Mouse (Mus musculus): ENCODE results near the gene Gm4131. TPM values are rescaled to one million over a fixed set of nuclear protein-coding genes. Genes with fewer than 3 reads are reported as not detected.

Gm4131 gene
- polyA plus RNA-seq, 2 experiments, result not detected

- no peak overlapping the region for H3K9ac ChIP-seq (ENCODE audit: low read depth, low read length, severe bottlenecking)
- no peaks in the 10 kb centered on the region for H3K4me1 ChIP-seq (ENCODE audit: control insufficient read depth, insufficient read depth, low read length)
- H3K27me3 ChIP-seq (ENCODE audit: control insufficient read depth, insufficient read depth, low read length), result no peaks in the 10 kb centered on the region
- no peaks in the 10 kb centered on the region for H3K9me3 ChIP-seq (ENCODE audit: control insufficient read depth, low read length)
- WGBS, result 27% methylated on average over 3 of the region's 3 CpGs
- H3K4me3 ChIP-seq (replicated peaks; ENCODE audit: low read length), result no peak overlapping the region
- TF ChIP-seq POLR2A (IDR thresholded peaks at IDR 0.05; ENCODE audit: borderline replicate concordance, extremely low read depth, insufficient read depth, insufficient read length), result no peak
- no peak overlapping the region for H3K4me2 ChIP-seq (replicated peaks; ENCODE audit: low read depth, low read length, severe bottlenecking)
- H3K27ac ChIP-seq (replicated peaks; ENCODE audit: low read depth, low read length), result no peak overlapping the region
- no peaks in the 10 kb centered on the region for H3K36me3 ChIP-seq (ENCODE audit: control insufficient read depth, insufficient read depth, low read length)
- ATAC-seq (ENCODE audit: low FRiP score, low read depth), result no peak
- no peak for DNase-seq (ENCODE audit: low spot score)
Measured at GRCm38 (mm10) chr14:62585338-62585737, 18.6 kb upstream of the Gm4131 start.

- no peak overlapping the region for H3K27ac ChIP-seq (replicated peaks; ENCODE audit: low read depth, low read length)
- no peak overlapping the region for H3K4me2 ChIP-seq (replicated peaks; ENCODE audit: low read depth, low read length, severe bottlenecking)
- H3K9me3 ChIP-seq (ENCODE audit: control insufficient read depth, low read length), result no peaks in the 10 kb centered on the region
- DNase-seq (ENCODE audit: low spot score), result no peak
- TF ChIP-seq POLR2A (IDR thresholded peaks at IDR 0.05; ENCODE audit: borderline replicate concordance, extremely low read depth, insufficient read depth, insufficient read length), result no peak
- ATAC-seq (ENCODE audit: low FRiP score, low read depth), result no peak
- no peak overlapping the region for H3K4me3 ChIP-seq (replicated peaks; ENCODE audit: low read length)
- no peaks in the 10 kb centered on the region for H3K27me3 ChIP-seq (ENCODE audit: control insufficient read depth, insufficient read depth, low read length)
- no peaks in the 10 kb centered on the region for H3K4me1 ChIP-seq (ENCODE audit: control insufficient read depth, insufficient read depth, low read length)
- no peaks in the 10 kb centered on the region for H3K36me3 ChIP-seq (ENCODE audit: control insufficient read depth, insufficient read depth, low read length)
- H3K9ac ChIP-seq (ENCODE audit: low read depth, low read length, severe bottlenecking), result no peak overlapping the region
Measured at GRCm38 (mm10) chr14:62584637-62585036, 17.9 kb upstream of the Gm4131 start.

GRCm38 (mm10) chr14:62581768-62582167 lies 15.0 kb upstream of the Gm4131 start:
- WGBS, result 58% methylated on average over 9 of the region's 9 CpGs
- Histone ChIP-seq H3K9ac (ENCODE audit: low read depth, low read length, severe bottlenecking) (no peak overlapping the region), H3K4me3 (replicated peaks; ENCODE audit: low read length) (no peak overlapping the region), H3K27me3 (ENCODE audit: control insufficient read depth, insufficient read depth, low read length) (no peaks in the 10 kb centered on the region), H3K36me3 (ENCODE audit: control insufficient read depth, insufficient read depth, low read length) (no peaks in the 10 kb centered on the region), H3K27ac (replicated peaks; ENCODE audit: low read depth, low read length) (no peak overlapping the region), H3K4me1 (ENCODE audit: control insufficient read depth, insufficient read depth, low read length) (no peaks in the 10 kb centered on the region), H3K9me3 (ENCODE audit: control insufficient read depth, low read length) (no peaks in the 10 kb centered on the region), H3K4me2 (replicated peaks; ENCODE audit: low read depth, low read length, severe bottlenecking) (no peak overlapping the region)
- TF ChIP-seq POLR2A (IDR thresholded peaks at IDR 0.05; ENCODE audit: borderline replicate concordance, extremely low read depth, insufficient read depth, insufficient read length), result no peak
- ATAC-seq (ENCODE audit: low FRiP score, low read depth), result no peak
- DNase-seq (ENCODE audit: low spot score), result no peak

GRCm38 (mm10) chr14:62580945-62581344 lies 14.2 kb upstream of the Gm4131 start:
- no peaks in the 10 kb centered on the region for H3K36me3 ChIP-seq (ENCODE audit: control insufficient read depth, insufficient read depth, low read length)
- H3K9me3 ChIP-seq (ENCODE audit: control insufficient read depth, low read length), result no peaks in the 10 kb centered on the region
- H3K9ac ChIP-seq (ENCODE audit: low read depth, low read length, severe bottlenecking), result no peak overlapping the region
- H3K27me3 ChIP-seq (ENCODE audit: control insufficient read depth, insufficient read depth, low read length), result no peaks in the 10 kb centered on the region
- ATAC-seq (ENCODE audit: low FRiP score, low read depth) (no peak), DNase-seq (ENCODE audit: low spot score) (no peak)
- H3K4me3 ChIP-seq (replicated peaks; ENCODE audit: low read length), result no peak overlapping the region
- no peak overlapping the region for H3K27ac ChIP-seq (replicated peaks; ENCODE audit: low read depth, low read length)
- no peak for TF ChIP-seq POLR2A (IDR thresholded peaks at IDR 0.05; ENCODE audit: borderline replicate concordance, extremely low read depth, insufficient read depth, insufficient read length)
- no peaks in the 10 kb centered on the region for H3K4me1 ChIP-seq (ENCODE audit: control insufficient read depth, insufficient read depth, low read length)
- H3K4me2 ChIP-seq (replicated peaks; ENCODE audit: low read depth, low read length, severe bottlenecking), result no peak overlapping the region
- WGBS, result 81% methylated on average over 3 of the region's 3 CpGs

GRCm38 (mm10) chr14:62575862-62576261 lies 9.1 kb upstream of the Gm4131 start:
- no peak overlapping the region for H3K27ac ChIP-seq (replicated peaks; ENCODE audit: low read depth, low read length)
- no peak for TF ChIP-seq POLR2A (IDR thresholded peaks at IDR 0.05; ENCODE audit: borderline replicate concordance, extremely low read depth, insufficient read depth, insufficient read length)
- DNase-seq (ENCODE audit: low spot score) (no peak), ATAC-seq (ENCODE audit: low FRiP score, low read depth) (no peak)
- no peaks in the 10 kb centered on the region for H3K36me3 ChIP-seq (ENCODE audit: control insufficient read depth, insufficient read depth, low read length)
- H3K9ac ChIP-seq (ENCODE audit: low read depth, low read length, severe bottlenecking), result no peak overlapping the region
- no peaks in the 10 kb centered on the region for H3K9me3 ChIP-seq (ENCODE audit: control insufficient read depth, low read length)
- WGBS, result 71% methylated on average over 8 of the region's 8 CpGs
- no peak overlapping the region for H3K4me2 ChIP-seq (replicated peaks; ENCODE audit: low read depth, low read length, severe bottlenecking)
- no peaks in the 10 kb centered on the region for H3K27me3 ChIP-seq (ENCODE audit: control insufficient read depth, insufficient read depth, low read length)
- H3K4me1 ChIP-seq (ENCODE audit: control insufficient read depth, insufficient read depth, low read length), result peaks cover 3% of the 10 kb centered on the region; the same call in 1 of the 2 replicates
- no peak overlapping the region for H3K4me3 ChIP-seq (replicated peaks; ENCODE audit: low read length)

- H3K4me3 ChIP-seq (replicated peaks; ENCODE audit: low read length), result no peak overlapping the region
- H3K36me3 ChIP-seq (ENCODE audit: control insufficient read depth, insufficient read depth, low read length), result no peaks in the 10 kb centered on the region
- TF ChIP-seq POLR2A (IDR thresholded peaks at IDR 0.05; ENCODE audit: borderline replicate concordance, extremely low read depth, insufficient read depth, insufficient read length), result no peak
- no peak overlapping the region for H3K4me2 ChIP-seq (replicated peaks; ENCODE audit: low read depth, low read length, severe bottlenecking)
- H3K27me3 ChIP-seq (ENCODE audit: control insufficient read depth, insufficient read depth, low read length), result no peaks in the 10 kb centered on the region
- no peaks in the 10 kb centered on the region for H3K9me3 ChIP-seq (ENCODE audit: control insufficient read depth, low read length)
- H3K27ac ChIP-seq (replicated peaks; ENCODE audit: low read depth, low read length), result no peak overlapping the region
- ATAC-seq (ENCODE audit: low FRiP score, low read depth) (no peak), DNase-seq (ENCODE audit: low spot score) (no peak)
- no peak overlapping the region for H3K9ac ChIP-seq (ENCODE audit: low read depth, low read length, severe bottlenecking)
- peaks cover 7% of the 10 kb centered on the region; the same call in 1 of the 2 replicates for H3K4me1 ChIP-seq (ENCODE audit: control insufficient read depth, insufficient read depth, low read length)
- WGBS, result 65% methylated on average over 6 of the region's 6 CpGs
Measured at GRCm38 (mm10) chr14:62574906-62575305, 8.2 kb upstream of the Gm4131 start.
